Mouse (Mus musculus) cortical plate, adult 2 months (tissue): ENCODE measurements around the gene Gadd45gip1. TPM values are rescaled to one million over a fixed set of nuclear protein-coding genes. Genes with fewer than 3 reads are reported as not detected.

Experiments used
- H3K27ac ChIP-seq: fragments of 200-500 bp; 2 replicates; pipeline ENCODE4 v1.5.1; 2012; ENCODE audit warnings: low read length, control low read depth, inconsistent platforms; ENCODE audit not compliant: insufficient read depth
- H3K4me1 ChIP-seq: fragments of 200-500 bp; 2 replicates; pipeline ENCODE4 v1.6.1; 2011; ENCODE audit warnings: low read length; ENCODE audit not compliant: control insufficient read depth, insufficient read depth
- H3K4me3 ChIP-seq: fragments of 200-500 bp; 2 replicates; pipeline ENCODE4 v1.5.1; 2011; ENCODE audit warnings: mild to moderate bottlenecking, low read length, control low read depth; ENCODE audit not compliant: insufficient read depth
- CTCF ChIP-seq: fragments of 200-500 bp; IDR thresholded peaks from 2 replicates; pipeline ENCODE4 v1.5.1; 2011; ENCODE audit warnings: mild to moderate bottlenecking, control low read depth, low read length; ENCODE audit not compliant: insufficient read depth; ENCODE audit errors: extremely low read depth
- POLR2A ChIP-seq: fragments of 200-500 bp; IDR thresholded peaks from 2 replicates; pipeline ENCODE4 v1.6.1; 2011; ENCODE audit warnings: mild to moderate bottlenecking, low read length, control low read depth; ENCODE audit not compliant: insufficient read depth; ENCODE audit errors: extremely low read depth
- polyA plus RNA-seq: library from polyadenylated mRNA; depleted of rRNA; stranded (reverse); fragments of >200 nt; gene quantifications from 2 replicates; pipeline ENCODE4 v1.2.3, GENCODE M21; 2012

The Gadd45gip1 gene
- polyA plus RNA-seq, 1 experiment = 26.0 TPM

GRCm38 (mm10) chr8:84846094-84846721 is 14.9 kb downstream of the Gadd45gip1 start:
- no peaks in the 10 kb centered on the region for H3K4me1 ChIP-seq
- peak overlapping the region; percentile 13 for H3K27ac ChIP-seq
- TF ChIP-seq POLR2A (no peak), CTCF (no peak)
- peak overlapping the region; percentile 86 for H3K4me3 ChIP-seq

GRCm38 (mm10) chr8:84846722-84847572 is 15.6 kb downstream of the Gadd45gip1 start, which contains the start of gene Calr:
Calr (minus strand) TSS chr8:84846934.
- Histone ChIP-seq H3K4me3 (peak within 1 kb of the TSS; percentile 86), H3K4me1 (no peaks in the 10 kb centered on the region), H3K27ac (peak within 1 kb of the TSS; percentile 13)
- TF ChIP-seq POLR2A = peak; percentile 99
- no peak for TF ChIP-seq CTCF

- TF ChIP-seq POLR2A = no peak
- no peak for TF ChIP-seq CTCF
- Histone ChIP-seq H3K4me3 (peak overlapping the region; percentile 86; the same call in 1 of the 2 replicates), H3K27ac (no peak overlapping the region), H3K4me1 (no peaks in the 10 kb centered on the region)
Observed at GRCm38 (mm10) chr8:84847684-84848435, 16.5 kb downstream of the Gadd45gip1 start.

DNA sequence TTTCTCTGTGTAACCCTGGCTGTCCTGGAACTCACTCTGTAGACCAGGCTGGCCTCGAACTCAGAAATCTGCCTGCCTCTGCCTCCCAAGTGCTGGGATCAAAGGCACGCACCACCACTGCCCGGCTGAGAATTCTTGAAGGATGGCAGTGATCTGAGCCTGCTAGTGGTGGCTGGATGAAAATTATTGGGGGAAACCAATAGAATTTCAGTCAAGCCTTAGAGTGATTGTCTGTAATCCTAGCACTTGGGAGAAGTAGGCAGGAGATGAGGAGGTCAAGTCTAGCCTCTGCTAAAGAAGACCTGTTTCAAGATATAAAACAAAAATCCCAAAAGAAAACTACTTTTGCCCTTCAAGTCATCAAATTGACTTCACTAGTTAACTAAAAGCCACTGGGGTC is 25.1 kb downstream of the Gadd45gip1 start:
- no peak overlapping the region for H3K27ac ChIP-seq
- TF ChIP-seq CTCF = no peak
- no peak for TF ChIP-seq POLR2A
- H3K4me3 ChIP-seq = peak overlapping the region; percentile 79; the same call in 1 of the 2 replicates
- H3K4me1 ChIP-seq = peaks cover 4% of the 10 kb centered on the region

DNA sequence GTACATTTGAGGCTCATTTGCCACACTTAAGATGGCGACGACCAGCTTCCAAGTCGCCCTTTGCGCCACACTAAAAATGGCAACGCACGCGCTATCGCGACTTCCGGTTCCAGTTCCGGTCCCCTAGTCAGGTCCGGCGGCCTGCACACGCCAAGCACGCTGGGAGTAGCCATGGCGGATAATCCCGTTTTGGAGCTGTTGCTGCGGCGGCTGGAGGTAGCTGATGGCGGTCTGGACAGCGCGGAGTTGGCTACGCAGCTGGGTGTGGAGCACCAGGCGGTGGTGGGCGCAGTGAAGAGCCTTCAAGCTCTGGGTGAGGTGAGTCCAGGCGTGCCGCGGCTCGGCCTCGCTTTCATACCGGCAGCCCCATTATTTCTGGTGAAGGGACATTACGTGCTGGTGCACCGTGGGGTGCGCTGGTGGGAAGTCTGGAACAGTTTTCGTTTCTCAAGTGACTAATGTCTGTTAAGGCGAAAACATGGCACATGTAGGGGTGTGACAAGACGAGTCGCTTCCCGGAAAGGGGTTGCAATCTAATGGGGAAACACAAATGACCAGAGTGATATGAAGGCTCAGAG is 25.6 kb downstream of the Gadd45gip1 start, which contains the start of gene Farsa:
TSS of gene Farsa (plus strand) at position 126 of the 578 bp plus-strand sequence.
- TF ChIP-seq CTCF (no peak), POLR2A (peak; percentile 95)
- Histone ChIP-seq H3K4me1 (peaks cover 4% of the 10 kb centered on the region), H3K27ac (no peak within 1 kb of the TSS), H3K4me3 (peak within 1 kb of the TSS; percentile 79)

- H3K4me3 ChIP-seq = peak within 1 kb of the TSS; percentile 7; the same call in 1 of the 2 replicates
- TF ChIP-seq POLR2A (no peak), CTCF (no peak)
- no peaks in the 10 kb centered on the region for H3K4me1 ChIP-seq
- no peak within 1 kb of the TSS for H3K27ac ChIP-seq
Observed at GRCm38 (mm10) chr8:84871376-84872308, 40.3 kb downstream of the Gadd45gip1 start, which contains the start of gene Syce2. Syce2 (plus strand) TSS chr8:84872111.

- TF ChIP-seq CTCF = no peak
- TF ChIP-seq POLR2A = no peak
- H3K27ac ChIP-seq = no peak overlapping the region
- H3K4me1 ChIP-seq = no peaks in the 10 kb centered on the region
- H3K4me3 ChIP-seq = peak overlapping the region; percentile 7; the same call in 1 of the 2 replicates
Observed at GRCm38 (mm10) chr8:84872309-84872965, 41.1 kb downstream of the Gadd45gip1 start.

DNA sequence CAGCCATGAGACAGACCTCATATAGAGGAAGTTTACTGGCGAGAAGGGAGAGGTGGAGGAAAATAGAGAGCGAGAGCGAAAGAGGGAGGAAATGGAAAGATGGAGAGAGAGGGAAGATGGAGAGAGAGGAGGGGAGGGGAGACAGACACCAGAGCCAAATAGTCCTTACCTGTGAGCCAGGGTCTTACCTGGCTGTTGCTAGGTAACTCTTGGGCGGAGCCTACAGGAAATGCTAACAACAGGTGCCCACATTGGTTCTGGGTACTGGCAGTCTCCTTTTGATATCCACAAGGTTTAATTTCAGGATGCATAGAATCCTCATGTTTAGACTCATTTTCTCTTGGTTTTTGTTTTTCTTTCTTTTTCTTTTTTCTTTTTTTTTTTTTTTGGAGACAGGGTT is 41.7 kb downstream of the Gadd45gip1 start:
- no peak overlapping the region for H3K4me3 ChIP-seq
- H3K4me1 ChIP-seq = no peaks in the 10 kb centered on the region
- TF ChIP-seq CTCF (no peak), POLR2A (no peak)
- no peak overlapping the region for H3K27ac ChIP-seq
